Mouse (Mus musculus): ENCODE measurements at regions not wholly inside any gene's neighbourhood (a gene's known extent, or its start where the extent isn't known, plus 50 kb on each side); places are given as distances from the start of the nearest gene placed in this dataset.

DNA sequence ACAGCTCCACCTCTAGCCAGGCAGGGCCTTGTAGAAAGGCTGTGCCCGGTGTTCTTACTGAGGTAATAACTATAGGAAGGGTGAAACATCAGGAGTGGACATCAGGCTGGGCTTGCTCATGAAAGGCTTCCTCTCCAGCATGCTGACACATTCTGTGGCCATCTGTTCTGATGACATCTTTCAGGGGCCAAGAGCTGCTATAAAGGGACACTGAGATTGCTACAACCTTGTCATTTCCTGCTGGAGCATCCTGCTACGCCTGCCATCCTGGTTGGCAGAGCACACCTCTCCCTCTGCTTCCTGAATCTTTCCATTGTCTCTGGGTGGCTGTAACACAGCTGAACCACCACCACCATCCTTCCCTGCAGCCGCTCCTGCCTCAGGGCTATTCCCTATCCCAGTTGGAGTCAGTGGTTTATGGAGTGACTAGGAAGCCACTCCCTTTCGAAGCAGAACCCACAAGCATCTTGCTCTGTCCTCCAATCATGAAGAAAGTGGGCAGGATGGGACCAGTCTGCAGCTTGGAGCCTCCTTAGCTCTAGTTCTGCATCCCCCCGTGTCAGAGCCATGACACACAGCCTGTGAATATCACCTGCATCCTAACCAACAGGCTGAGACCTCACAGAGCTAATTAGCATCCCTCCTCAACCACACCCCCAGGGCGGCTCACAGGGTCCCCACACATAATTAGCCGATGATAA is 154.6 kb downstream of the Irx2 start:
- ATAC-seq (ENCODE audit: insufficient number of reproducible peaks, insufficient read depth, low FRiP score, low read depth): no peak
- H3K9ac ChIP-seq (replicated peaks; ENCODE audit: low read depth, low read length): no peak overlapping the region
- no peak overlapping the region for H3K4me3 ChIP-seq (ENCODE audit: low read depth, low read length)
- no peaks in the 10 kb centered on the region for H3K4me1 ChIP-seq (ENCODE audit: control insufficient read depth, insufficient read depth, low read length)
- no peak overlapping the region for H3K27ac ChIP-seq (ENCODE audit: low read length)
- WGBS: 54% methylated on average over 7 of the region's 7 CpGs
- no peaks in the 10 kb centered on the region for H3K9me3 ChIP-seq (ENCODE audit: control insufficient read depth, low read depth, low read length)
- H3K36me3 ChIP-seq (ENCODE audit: control insufficient read depth, insufficient read depth, low read length): no peaks in the 10 kb centered on the region
- H3K4me2 ChIP-seq (replicated peaks; ENCODE audit: low read depth, low read length): no peak overlapping the region
- no peaks in the 10 kb centered on the region for H3K27me3 ChIP-seq (ENCODE audit: control insufficient read depth, insufficient read depth, low read length)

DNA sequence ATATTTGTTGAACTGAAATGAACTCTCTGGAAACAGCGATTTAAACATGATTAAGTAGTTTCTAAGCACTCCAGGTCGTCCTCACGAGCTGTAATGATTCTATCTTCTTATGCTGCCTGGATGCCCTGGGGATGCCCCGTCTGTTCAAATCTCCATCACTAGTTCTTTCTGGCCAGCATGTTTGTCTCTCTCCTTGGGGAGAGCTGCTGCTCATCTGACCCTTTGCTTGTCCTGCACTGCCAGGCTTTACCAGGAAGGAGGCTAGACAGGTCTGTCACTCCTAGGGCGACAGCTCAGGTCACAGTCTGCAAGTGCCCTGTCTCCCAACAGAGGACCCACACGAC is 155.1 kb downstream of the Irx2 start:
- Histone ChIP-seq H3K4me3 (ENCODE audit: low read depth, low read length) (no peak overlapping the region), H3K9ac (replicated peaks; ENCODE audit: low read depth, low read length) (no peak overlapping the region), H3K4me1 (ENCODE audit: control insufficient read depth, insufficient read depth, low read length) (no peaks in the 10 kb centered on the region), H3K27ac (ENCODE audit: low read length) (no peak overlapping the region), H3K27me3 (ENCODE audit: control insufficient read depth, insufficient read depth, low read length) (no peaks in the 10 kb centered on the region), H3K4me2 (replicated peaks; ENCODE audit: low read depth, low read length) (no peak overlapping the region), H3K36me3 (ENCODE audit: control insufficient read depth, insufficient read depth, low read length) (no peaks in the 10 kb centered on the region), H3K9me3 (ENCODE audit: control insufficient read depth, low read depth, low read length) (no peaks in the 10 kb centered on the region)
- WGBS: 34% methylated on average over 6 of the region's 6 CpGs
- ATAC-seq (ENCODE audit: insufficient number of reproducible peaks, insufficient read depth, low FRiP score, low read depth): no peak

DNA sequence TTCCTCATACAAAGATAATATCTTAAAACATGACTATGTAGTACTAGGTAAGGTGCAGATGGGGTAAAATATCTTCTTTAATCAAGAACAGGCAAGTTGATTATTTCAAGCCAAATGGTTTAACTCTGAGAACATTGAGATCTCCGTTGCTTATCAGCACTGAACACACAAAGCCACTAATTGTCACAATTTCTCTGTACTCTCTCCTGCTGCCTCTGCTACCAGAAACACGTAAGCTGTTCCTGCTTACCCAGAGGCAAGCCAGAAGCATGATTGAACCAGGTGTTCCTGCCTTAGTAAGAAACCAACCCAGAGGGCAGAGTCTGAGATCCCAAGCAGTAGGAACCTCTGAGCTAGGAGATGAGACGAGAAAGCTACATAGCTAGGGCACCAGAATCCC is 164.1 kb downstream of the Irx2 start:
- WGBS: 58% methylated on average over 3 of the region's 3 CpGs
- no peak overlapping the region for H3K9ac ChIP-seq (replicated peaks; ENCODE audit: low read depth, low read length)

DNA sequence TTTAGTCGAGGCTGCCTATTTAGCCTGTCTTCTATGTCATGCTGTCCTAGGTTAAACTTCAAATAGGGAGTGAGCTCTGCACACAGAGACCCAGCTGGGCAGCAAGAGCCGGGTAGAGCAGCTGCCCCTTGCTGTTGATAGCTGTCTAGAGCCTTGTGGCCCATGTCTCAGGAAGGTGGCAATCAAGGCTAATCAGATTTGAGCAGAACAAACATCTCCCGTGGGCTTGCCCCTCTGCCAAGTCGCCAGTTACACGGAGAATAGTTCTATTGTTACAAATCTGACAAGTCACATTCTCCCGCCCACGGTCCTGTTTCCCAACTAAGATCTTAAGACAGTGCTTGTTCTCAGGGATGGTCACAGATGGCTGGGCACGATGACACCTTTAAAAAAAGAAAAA is 171.4 kb downstream of the Irx2 start:
- no peak overlapping the region for H3K4me2 ChIP-seq (replicated peaks; ENCODE audit: low read depth, low read length)
- no peaks in the 10 kb centered on the region for H3K4me1 ChIP-seq (ENCODE audit: control insufficient read depth, insufficient read depth, low read length)
- 46% methylated on average over 8 of the region's 8 CpGs for WGBS
- no peaks in the 10 kb centered on the region for H3K36me3 ChIP-seq (ENCODE audit: control insufficient read depth, insufficient read depth, low read length)
- no peak overlapping the region for H3K4me3 ChIP-seq (ENCODE audit: low read depth, low read length)
- no peak for ATAC-seq (ENCODE audit: insufficient number of reproducible peaks, insufficient read depth, low FRiP score, low read depth)
- H3K9me3 ChIP-seq (ENCODE audit: control insufficient read depth, low read depth, low read length): no peaks in the 10 kb centered on the region
- H3K27ac ChIP-seq (ENCODE audit: low read length): no peak overlapping the region
- no peaks in the 10 kb centered on the region for H3K27me3 ChIP-seq (ENCODE audit: control insufficient read depth, insufficient read depth, low read length)
- H3K9ac ChIP-seq (replicated peaks; ENCODE audit: low read depth, low read length): no peak overlapping the region

More for the DNA sequence above, 164.1 kb downstream of the Irx2 start:
- Histone ChIP-seq H3K4me2 (replicated peaks; ENCODE audit: low read depth, low read length) (no peak overlapping the region), H3K27ac (ENCODE audit: low read length) (no peak overlapping the region), H3K9me3 (ENCODE audit: control insufficient read depth, low read depth, low read length) (no peaks in the 10 kb centered on the region), H3K4me3 (ENCODE audit: low read depth, low read length) (no peak overlapping the region), H3K4me1 (ENCODE audit: control insufficient read depth, insufficient read depth, low read length) (no peaks in the 10 kb centered on the region), H3K36me3 (ENCODE audit: control insufficient read depth, insufficient read depth, low read length) (no peaks in the 10 kb centered on the region), H3K27me3 (ENCODE audit: control insufficient read depth, insufficient read depth, low read length) (no peaks in the 10 kb centered on the region)
- no peak for ATAC-seq (ENCODE audit: insufficient number of reproducible peaks, insufficient read depth, low FRiP score, low read depth)

DNA sequence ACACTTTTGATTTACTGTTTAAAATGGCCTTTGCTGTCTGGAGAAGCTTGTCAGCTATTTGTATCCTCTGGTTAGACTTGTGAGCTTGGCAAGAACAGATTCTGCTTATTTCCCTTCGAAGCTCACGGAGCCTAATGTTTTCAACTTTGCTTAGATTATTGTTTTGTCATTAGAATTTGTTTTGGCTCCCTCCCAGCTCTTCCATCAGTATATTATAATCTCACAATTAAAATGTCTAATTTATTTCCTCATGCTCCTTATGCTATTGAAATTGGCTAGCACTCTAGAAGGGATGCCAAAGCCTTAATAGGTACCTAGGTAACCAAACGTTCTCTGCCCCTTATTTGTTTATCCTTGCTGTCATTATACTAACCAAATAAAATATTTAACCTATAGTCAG is 171.9 kb downstream of the Irx2 start:
- Histone ChIP-seq H3K4me3 (ENCODE audit: low read depth, low read length) (no peak overlapping the region), H3K27me3 (ENCODE audit: control insufficient read depth, insufficient read depth, low read length) (no peaks in the 10 kb centered on the region), H3K4me2 (replicated peaks; ENCODE audit: low read depth, low read length) (no peak overlapping the region), H3K9ac (replicated peaks; ENCODE audit: low read depth, low read length) (no peak overlapping the region), H3K9me3 (ENCODE audit: control insufficient read depth, low read depth, low read length) (no peaks in the 10 kb centered on the region), H3K27ac (ENCODE audit: low read length) (no peak overlapping the region), H3K36me3 (ENCODE audit: control insufficient read depth, insufficient read depth, low read length) (no peaks in the 10 kb centered on the region), H3K4me1 (ENCODE audit: control insufficient read depth, insufficient read depth, low read length) (no peaks in the 10 kb centered on the region)
- no peak for ATAC-seq (ENCODE audit: insufficient number of reproducible peaks, insufficient read depth, low FRiP score, low read depth)
- WGBS: 46% methylated on average over 3 of the region's 3 CpGs

DNA sequence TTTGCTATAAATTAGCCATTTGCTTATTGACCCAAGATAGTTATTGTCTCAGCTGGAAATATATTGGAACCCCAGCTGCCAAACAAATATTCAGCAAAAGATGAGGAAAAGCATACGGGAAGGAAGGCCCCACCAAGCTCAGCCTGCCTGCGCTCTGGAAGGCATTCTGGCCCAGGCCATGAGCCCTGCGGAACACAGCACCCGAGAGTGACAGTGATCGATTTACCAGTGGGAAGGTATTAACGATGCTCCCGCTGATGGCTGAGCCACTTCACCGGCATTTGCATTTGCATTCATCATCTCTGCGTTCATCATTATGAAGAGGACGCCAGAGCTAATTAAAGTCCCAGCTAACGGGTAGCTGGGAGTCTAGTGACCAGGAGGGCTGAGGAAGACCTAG is 174.8 kb downstream of the Irx2 start:
- no peak overlapping the region for H3K4me2 ChIP-seq (replicated peaks; ENCODE audit: low read depth, low read length)
- no peak overlapping the region for H3K9ac ChIP-seq (replicated peaks; ENCODE audit: low read depth, low read length)
- H3K4me1 ChIP-seq (ENCODE audit: control insufficient read depth, insufficient read depth, low read length): no peaks in the 10 kb centered on the region
- H3K27me3 ChIP-seq (ENCODE audit: control insufficient read depth, insufficient read depth, low read length): no peaks in the 10 kb centered on the region
- no peak overlapping the region for H3K27ac ChIP-seq (ENCODE audit: low read length)
- 42% methylated on average over 11 of the region's 11 CpGs for WGBS
- no peak for ATAC-seq (ENCODE audit: insufficient number of reproducible peaks, insufficient read depth, low FRiP score, low read depth)
- no peaks in the 10 kb centered on the region for H3K9me3 ChIP-seq (ENCODE audit: control insufficient read depth, low read depth, low read length)
- no peaks in the 10 kb centered on the region for H3K36me3 ChIP-seq (ENCODE audit: control insufficient read depth, insufficient read depth, low read length)
- no peak overlapping the region for H3K4me3 ChIP-seq (ENCODE audit: low read depth, low read length)

DNA sequence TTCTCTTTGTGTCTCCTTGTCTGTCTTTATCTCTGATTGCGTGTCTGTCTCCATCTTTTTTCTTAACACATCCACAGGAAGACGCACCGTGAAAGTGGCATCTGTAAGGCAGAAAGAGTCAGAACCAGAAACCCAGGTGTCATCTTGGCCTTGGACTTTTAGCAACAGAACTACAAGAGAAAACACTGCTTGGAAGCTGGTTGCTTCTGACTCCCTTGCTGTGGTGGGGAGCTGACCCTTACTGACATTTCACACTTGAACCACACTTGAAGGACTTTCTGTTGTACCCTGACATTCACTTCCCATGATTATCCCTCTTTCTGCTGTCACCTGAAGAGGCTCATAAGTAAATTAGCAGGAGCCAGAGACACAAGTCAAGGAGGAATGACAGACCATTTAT is 180.6 kb downstream of the Irx2 start:
- WGBS: 93% methylated on average over 3 of the region's 3 CpGs
- no peak for ATAC-seq (ENCODE audit: insufficient number of reproducible peaks, insufficient read depth, low FRiP score, low read depth)

DNA sequence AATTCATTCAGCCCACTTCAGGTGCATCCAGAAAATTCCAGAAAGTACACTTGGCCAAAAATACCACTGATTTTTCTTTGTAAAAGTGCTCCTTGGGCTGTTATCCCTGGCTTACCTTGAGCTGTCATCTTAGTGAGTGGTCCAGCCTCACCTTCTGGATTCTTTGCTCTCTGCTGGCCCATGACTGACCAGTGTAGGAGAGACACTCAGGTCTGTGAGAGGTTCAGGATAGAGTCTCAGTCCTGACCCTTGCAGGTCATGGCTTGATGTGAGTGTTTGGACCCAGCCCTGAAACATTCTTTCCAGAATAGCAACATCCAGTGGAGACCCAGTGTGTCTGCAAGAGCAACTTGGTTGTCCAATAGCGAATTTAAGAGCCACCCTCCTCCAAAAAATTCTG is 182.0 kb downstream of the Irx2 start:
- ATAC-seq (ENCODE audit: insufficient number of reproducible peaks, insufficient read depth, low FRiP score, low read depth): no peak
- H3K27me3 ChIP-seq (ENCODE audit: control insufficient read depth, insufficient read depth, low read length): peaks cover 5% of the 10 kb centered on the region
- 79% methylated on average over 1 of the region's 1 CpGs for WGBS
- no peak overlapping the region for H3K4me3 ChIP-seq (ENCODE audit: low read depth, low read length)
- H3K9ac ChIP-seq (replicated peaks; ENCODE audit: low read depth, low read length): no peak overlapping the region
- H3K27ac ChIP-seq (ENCODE audit: low read length): no peak overlapping the region
- no peaks in the 10 kb centered on the region for H3K4me1 ChIP-seq (ENCODE audit: control insufficient read depth, insufficient read depth, low read length)
- H3K9me3 ChIP-seq (ENCODE audit: control insufficient read depth, low read depth, low read length): no peaks in the 10 kb centered on the region
- no peaks in the 10 kb centered on the region for H3K36me3 ChIP-seq (ENCODE audit: control insufficient read depth, insufficient read depth, low read length)
- no peak overlapping the region for H3K4me2 ChIP-seq (replicated peaks; ENCODE audit: low read depth, low read length)

More for the DNA sequence above, 180.6 kb downstream of the Irx2 start:
- Histone ChIP-seq H3K27ac (ENCODE audit: low read length) (no peak overlapping the region), H3K4me2 (replicated peaks; ENCODE audit: low read depth, low read length) (no peak overlapping the region), H3K4me3 (ENCODE audit: low read depth, low read length) (no peak overlapping the region), H3K4me1 (ENCODE audit: control insufficient read depth, insufficient read depth, low read length) (no peaks in the 10 kb centered on the region), H3K36me3 (ENCODE audit: control insufficient read depth, insufficient read depth, low read length) (no peaks in the 10 kb centered on the region), H3K27me3 (ENCODE audit: control insufficient read depth, insufficient read depth, low read length) (no peaks in the 10 kb centered on the region), H3K9ac (replicated peaks; ENCODE audit: low read depth, low read length) (no peak overlapping the region), H3K9me3 (ENCODE audit: control insufficient read depth, low read depth, low read length) (no peaks in the 10 kb centered on the region)

DNA sequence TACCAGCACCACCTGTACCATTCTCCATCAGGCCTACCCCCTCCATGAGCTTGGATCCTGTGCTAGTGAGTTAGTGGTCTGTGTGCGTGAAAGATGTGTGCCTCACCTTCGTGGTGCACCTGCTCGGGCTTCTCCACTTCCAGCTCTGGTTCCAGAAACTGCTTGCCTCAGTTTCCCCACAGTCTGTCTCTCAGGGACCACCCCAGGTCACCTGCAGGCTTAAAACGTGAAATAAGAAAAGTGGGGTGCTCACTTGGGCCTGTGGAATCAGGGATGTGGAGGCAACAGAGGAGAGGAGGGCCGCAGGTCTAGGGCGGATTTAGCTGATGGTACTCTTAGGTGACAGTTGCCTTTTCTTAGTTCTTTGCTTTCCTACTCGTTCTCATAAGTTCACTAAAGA is 186.0 kb downstream of the Irx2 start:
- no peak overlapping the region for H3K27ac ChIP-seq (ENCODE audit: low read length)
- no peaks in the 10 kb centered on the region for H3K9me3 ChIP-seq (ENCODE audit: control insufficient read depth, low read depth, low read length)
- WGBS: 60% methylated on average over 7 of the region's 7 CpGs
- H3K9ac ChIP-seq (replicated peaks; ENCODE audit: low read depth, low read length): no peak overlapping the region
- no peak for ATAC-seq (ENCODE audit: insufficient number of reproducible peaks, insufficient read depth, low FRiP score, low read depth)
- no peak overlapping the region for H3K4me2 ChIP-seq (replicated peaks; ENCODE audit: low read depth, low read length)
- H3K4me1 ChIP-seq (ENCODE audit: control insufficient read depth, insufficient read depth, low read length): no peaks in the 10 kb centered on the region
- no peaks in the 10 kb centered on the region for H3K36me3 ChIP-seq (ENCODE audit: control insufficient read depth, insufficient read depth, low read length)
- peaks cover 20% of the 10 kb centered on the region for H3K27me3 ChIP-seq (ENCODE audit: control insufficient read depth, insufficient read depth, low read length)
- H3K4me3 ChIP-seq (ENCODE audit: low read depth, low read length): no peak overlapping the region
